Mouse (Mus musculus): ENCODE results near the gene Gabrg3. TPM values are rescaled to one million over a fixed set of nuclear protein-coding genes. Genes with fewer than 3 reads are reported as not detected.
A peak's percentile ranks its signal among the peaks of the same experiment; 100 is the strongest.

The Gabrg3 gene
- polyA plus RNA-seq, 1 experiment from 2014 or later, result 1.4 TPM

- no peak overlapping the region for H3K4me2 ChIP-seq
- H3K9me3 ChIP-seq, result no peaks in the 10 kb centered on the region
- H3K27me3 ChIP-seq (replicated peaks), result no peaks in the 10 kb centered on the region
- H3K9ac ChIP-seq, result no peak overlapping the region
- H3K27ac ChIP-seq, result no peak overlapping the region
- 88% methylated on average over 3 of the region's 3 CpGs for whole genome bisulfite sequencing
- no peaks in the 10 kb centered on the region for H3K4me1 ChIP-seq
- ATAC-seq (ENCODE audit: insufficient read depth, low FRiP score, low read depth), result no peak
- no peak overlapping the region for H3K4me3 ChIP-seq (replicated peaks)
- no peaks in the 10 kb centered on the region for H3K36me3 ChIP-seq
These were observed 386.3 kb downstream of the Gabrg3 start for GRCm38 (mm10) chr7:57000585-57001261.

GRCm38 (mm10) chr7:56997713-56998624, 389.0 kb downstream of the Gabrg3 start:
- Histone ChIP-seq H3K4me1 (no peaks in the 10 kb centered on the region), H3K27ac (peak overlapping the region; percentile 16; the same call in 1 of the 2 replicates), H3K9me3 (no peaks in the 10 kb centered on the region), H3K27me3 (replicated peaks) (no peaks in the 10 kb centered on the region), H3K4me3 (replicated peaks) (no peak overlapping the region), H3K9ac (no peak overlapping the region), H3K4me2 (no peak overlapping the region), H3K36me3 (no peaks in the 10 kb centered on the region)
- WGBS, result 75% methylated on average over 2 of the region's 2 CpGs
- ATAC-seq (ENCODE audit: insufficient read depth, low FRiP score, low read depth), result peak; percentile 75; the same call in 1 of the 2 replicates

GRCm38 (mm10) chr7:56946398-56946797, 440.6 kb downstream of the Gabrg3 start:
- Histone ChIP-seq H3K4me1 (no peaks in the 10 kb centered on the region), H3K27me3 (replicated peaks) (no peaks in the 10 kb centered on the region), H3K36me3 (no peaks in the 10 kb centered on the region), H3K27ac (no peak overlapping the region), H3K4me3 (replicated peaks) (no peak overlapping the region), H3K9me3 (no peaks in the 10 kb centered on the region), H3K9ac (no peak overlapping the region), H3K4me2 (no peak overlapping the region)
- WGBS, result 81% methylated on average over 2 of the region's 2 CpGs
- ATAC-seq (ENCODE audit: insufficient read depth, low FRiP score, low read depth), result no peak

- Histone ChIP-seq H3K4me3 (replicated peaks) (no peak overlapping the region), H3K27me3 (replicated peaks) (no peaks in the 10 kb centered on the region), H3K9me3 (no peaks in the 10 kb centered on the region), H3K4me1 (no peaks in the 10 kb centered on the region), H3K27ac (no peak overlapping the region), H3K9ac (no peak overlapping the region), H3K4me2 (no peak overlapping the region), H3K36me3 (no peaks in the 10 kb centered on the region)
- 72% methylated on average over 2 of the region's 2 CpGs for WGBS
- ATAC-seq (ENCODE audit: insufficient read depth, low FRiP score, low read depth), result no peak
These were observed 445.4 kb downstream of the Gabrg3 start for GRCm38 (mm10) chr7:56941606-56942005.

GRCm38 (mm10) chr7:56938020-56938419, 449.0 kb downstream of the Gabrg3 start:
- no peaks in the 10 kb centered on the region for H3K27me3 ChIP-seq (replicated peaks)
- no peak overlapping the region for H3K9ac ChIP-seq
- no peaks in the 10 kb centered on the region for H3K36me3 ChIP-seq
- no peaks in the 10 kb centered on the region for H3K4me1 ChIP-seq
- 78% methylated on average over 5 of the region's 5 CpGs for WGBS
- H3K4me2 ChIP-seq, result no peak overlapping the region
- no peak overlapping the region for H3K27ac ChIP-seq
- H3K9me3 ChIP-seq, result no peaks in the 10 kb centered on the region
- ATAC-seq (ENCODE audit: insufficient read depth, low FRiP score, low read depth), result no peak
- H3K4me3 ChIP-seq (replicated peaks), result no peak overlapping the region

GRCm38 (mm10) chr7:56919499-56919898, 467.5 kb downstream of the Gabrg3 start:
- 71% methylated on average over 1 of the region's 1 CpGs for whole genome bisulfite sequencing
- no peaks in the 10 kb centered on the region for H3K36me3 ChIP-seq
- no peak overlapping the region for H3K9ac ChIP-seq
- H3K4me3 ChIP-seq (replicated peaks), result no peak overlapping the region
- H3K27ac ChIP-seq, result no peak overlapping the region
- no peaks in the 10 kb centered on the region for H3K9me3 ChIP-seq
- no peaks in the 10 kb centered on the region for H3K27me3 ChIP-seq (replicated peaks)
- H3K4me2 ChIP-seq, result no peak overlapping the region
- no peak for ATAC-seq (ENCODE audit: insufficient read depth, low FRiP score, low read depth)
- H3K4me1 ChIP-seq, result no peaks in the 10 kb centered on the region

GRCm38 (mm10) chr7:56914862-56915261, 472.1 kb downstream of the Gabrg3 start:
- no peak for ATAC-seq (ENCODE audit: insufficient read depth, low FRiP score, low read depth)
- WGBS, result 82% methylated on average over 2 of the region's 2 CpGs
- H3K9me3 ChIP-seq, result no peaks in the 10 kb centered on the region
- H3K4me1 ChIP-seq, result no peaks in the 10 kb centered on the region
- H3K9ac ChIP-seq, result no peak overlapping the region
- no peak overlapping the region for H3K4me3 ChIP-seq (replicated peaks)
- no peak overlapping the region for H3K4me2 ChIP-seq
- no peaks in the 10 kb centered on the region for H3K36me3 ChIP-seq
- no peaks in the 10 kb centered on the region for H3K27me3 ChIP-seq (replicated peaks)
- H3K27ac ChIP-seq, result no peak overlapping the region

- H3K27ac ChIP-seq, result no peak overlapping the region
These were observed 487.2 kb downstream of the Gabrg3 start for GRCm38 (mm10) chr7:56899762-56900161.

GRCm38 (mm10) chr7:56867314-56868075, 519.5 kb downstream of the Gabrg3 start:
- WGBS, result 36% methylated on average over 1 of the region's 1 CpGs
- Histone ChIP-seq H3K9me3 (no peaks in the 10 kb centered on the region), H3K9ac (no peak overlapping the region), H3K27me3 (replicated peaks) (no peaks in the 10 kb centered on the region), H3K27ac (no peak overlapping the region), H3K4me3 (replicated peaks) (no peak overlapping the region), H3K4me2 (no peak overlapping the region), H3K4me1 (no peaks in the 10 kb centered on the region), H3K36me3 (no peaks in the 10 kb centered on the region)
- ATAC-seq (ENCODE audit: insufficient read depth, low FRiP score, low read depth), result no peak

More at GRCm38 (mm10) chr7:56899762-56900161, 487.2 kb downstream of the Gabrg3 start:
- H3K4me2 ChIP-seq, result no peak overlapping the region
- no peak for ATAC-seq (ENCODE audit: insufficient read depth, low FRiP score, low read depth)
- no peak overlapping the region for H3K4me3 ChIP-seq (replicated peaks)
- H3K4me1 ChIP-seq, result no peaks in the 10 kb centered on the region
- H3K9ac ChIP-seq, result no peak overlapping the region
- no peaks in the 10 kb centered on the region for H3K27me3 ChIP-seq (replicated peaks)
- H3K9me3 ChIP-seq, result no peaks in the 10 kb centered on the region
- WGBS, result 63% methylated on average over 4 of the region's 4 CpGs
- H3K36me3 ChIP-seq, result no peaks in the 10 kb centered on the region

GRCm38 (mm10) chr7:56843565-56843964, 543.4 kb downstream of the Gabrg3 start:
- ATAC-seq (ENCODE audit: insufficient read depth, low FRiP score, low read depth), result no peak
- no peaks in the 10 kb centered on the region for H3K4me1 ChIP-seq
- WGBS, result 85% methylated on average over 5 of the region's 5 CpGs
- H3K27ac ChIP-seq, result no peak overlapping the region
- no peak overlapping the region for H3K9ac ChIP-seq
- H3K4me2 ChIP-seq, result no peak overlapping the region
- no peaks in the 10 kb centered on the region for H3K36me3 ChIP-seq
- no peak overlapping the region for H3K4me3 ChIP-seq (replicated peaks)
- H3K9me3 ChIP-seq, result no peaks in the 10 kb centered on the region
- H3K27me3 ChIP-seq (replicated peaks), result no peaks in the 10 kb centered on the region

- H3K27ac ChIP-seq, result no peak overlapping the region
- H3K4me3 ChIP-seq (replicated peaks), result no peak overlapping the region
- H3K27me3 ChIP-seq (replicated peaks), result no peaks in the 10 kb centered on the region
- H3K4me2 ChIP-seq, result no peak overlapping the region
- no peak for ATAC-seq (ENCODE audit: insufficient read depth, low FRiP score, low read depth)
- H3K36me3 ChIP-seq, result no peaks in the 10 kb centered on the region
- WGBS, result 77% methylated on average over 6 of the region's 6 CpGs
- H3K4me1 ChIP-seq, result no peaks in the 10 kb centered on the region
- H3K9ac ChIP-seq, result no peak overlapping the region
- H3K9me3 ChIP-seq, result no peaks in the 10 kb centered on the region
These were observed 561.5 kb downstream of the Gabrg3 start for GRCm38 (mm10) chr7:56825446-56825845.

- 79% methylated on average over 1 of the region's 1 CpGs for whole genome bisulfite sequencing
- no peaks in the 10 kb centered on the region for H3K9me3 ChIP-seq
These were observed 585.1 kb downstream of the Gabrg3 start for GRCm38 (mm10) chr7:56801841-56802240.

More at GRCm38 (mm10) chr7:56801841-56802240, 585.1 kb downstream of the Gabrg3 start:
- no peaks in the 10 kb centered on the region for H3K36me3 ChIP-seq
- H3K4me2 ChIP-seq, result no peak overlapping the region
- no peaks in the 10 kb centered on the region for H3K4me1 ChIP-seq
- no peak overlapping the region for H3K4me3 ChIP-seq (replicated peaks)
- H3K27ac ChIP-seq, result no peak overlapping the region
- H3K27me3 ChIP-seq (replicated peaks), result no peaks in the 10 kb centered on the region
- no peak for ATAC-seq (ENCODE audit: insufficient read depth, low FRiP score, low read depth)
- no peak overlapping the region for H3K9ac ChIP-seq

Data from stomach, embryonic 15.5 days (tissue).